Mouse (Mus musculus): ENCODE data around the gene Cdc14b.

Cdc14b gene

DNA sequence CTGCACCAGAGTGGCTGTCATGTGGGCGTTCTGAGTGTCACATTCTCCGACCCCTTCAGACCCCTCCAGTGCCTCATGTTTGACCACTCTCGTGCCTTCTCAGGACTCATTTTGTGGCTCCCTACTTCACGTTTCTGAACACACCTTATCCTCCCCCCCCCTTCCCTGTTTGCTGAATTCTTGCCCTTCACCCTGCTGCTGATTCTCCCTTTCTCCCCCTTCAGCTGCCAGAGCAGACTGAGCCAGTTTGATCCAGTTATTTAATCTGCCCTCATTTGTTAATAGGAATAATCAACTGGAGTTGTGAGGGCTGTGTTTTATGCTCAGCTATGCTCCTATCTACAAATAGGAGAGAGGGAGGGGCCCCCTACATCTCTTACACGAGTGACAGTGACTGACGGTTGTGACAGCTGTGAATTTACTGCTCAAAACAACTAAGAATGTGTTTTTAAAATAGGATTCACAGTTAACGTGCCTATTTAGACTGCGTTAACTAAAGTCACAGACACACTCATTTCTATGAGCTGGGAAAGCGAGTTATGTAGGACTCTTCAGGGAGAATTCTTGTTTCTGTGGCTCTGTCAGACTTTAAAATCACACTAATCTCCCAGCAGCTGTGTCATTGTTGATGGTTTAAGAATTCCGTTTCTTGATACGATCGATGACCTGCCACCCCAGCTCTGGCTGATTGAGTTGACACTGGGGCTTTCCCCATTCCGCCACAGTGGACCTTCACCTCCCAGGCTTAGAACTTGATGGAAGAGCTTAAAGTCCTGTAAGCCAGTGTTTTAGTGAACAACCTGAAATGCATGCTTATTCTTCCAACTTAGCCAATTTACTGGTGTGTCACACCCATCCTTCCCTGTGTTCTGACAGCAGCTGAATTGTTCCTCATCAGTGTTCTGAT, 96.1 kb downstream of the Cdc14b start:
- DNase-seq (ENCODE audit: low spot score in 2 of 2) = no peak

DNA sequence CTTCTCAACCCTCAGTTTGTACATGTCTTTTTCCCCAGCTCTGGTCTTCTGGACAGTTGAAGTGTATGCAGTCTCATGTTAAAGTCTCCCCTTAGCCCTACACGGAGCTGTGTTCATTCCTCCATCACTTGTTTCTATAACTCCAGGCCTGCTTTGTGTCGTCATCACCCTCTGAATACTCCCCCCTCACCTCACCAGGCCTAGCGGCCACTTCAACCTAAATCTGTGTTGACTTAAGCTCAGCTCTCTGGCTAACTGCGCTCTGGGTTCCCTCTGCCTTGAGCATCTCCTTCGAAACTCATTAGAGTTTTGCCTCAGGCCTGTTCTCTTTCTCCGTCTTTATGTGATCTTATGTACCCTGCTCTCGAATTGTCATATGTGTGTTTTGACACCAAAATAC, 97.1 kb downstream of the Cdc14b start:
- DNase-seq (ENCODE audit: low spot score in 2 of 2) = no peak

GRCm38 (mm10) chr13:64169746-64170145, 105.3 kb downstream of the Cdc14b start:
- no peak for DNase-seq (ENCODE audit: low spot score in 2 of 2)

DNA sequence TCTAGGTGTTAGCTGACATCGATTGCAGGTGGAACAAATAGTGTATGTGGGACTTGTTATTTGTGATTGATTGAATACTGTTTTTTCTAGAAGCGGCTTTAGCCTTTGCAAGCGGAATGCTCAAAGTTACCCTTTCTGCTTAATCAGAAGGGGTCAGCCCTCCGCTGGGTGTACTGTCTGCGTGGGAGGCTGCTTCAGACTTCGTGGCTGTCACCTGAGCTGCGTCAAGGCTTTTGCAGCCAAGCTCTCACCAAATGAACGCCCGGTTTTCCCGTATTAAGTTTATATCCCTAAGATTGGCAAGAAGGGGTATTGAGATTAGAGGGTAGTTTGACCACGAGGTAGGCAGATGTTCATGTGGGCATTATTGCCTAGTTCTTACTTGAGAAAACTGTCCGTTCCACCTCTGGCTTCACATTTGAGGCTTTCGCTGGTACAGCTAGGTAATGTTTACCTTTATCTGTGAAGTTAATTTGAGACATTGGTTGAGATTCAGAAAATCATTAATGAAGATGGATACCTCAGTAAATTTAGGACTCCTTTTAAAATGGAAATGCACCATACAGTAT, 111.9 kb downstream of the Cdc14b start:
- DNase-seq (ENCODE audit: low spot score in 2 of 2) = no peak

GRCm38 (mm10) chr13:64162626-64163025, 112.5 kb downstream of the Cdc14b start:
- DNase-seq (ENCODE audit: low spot score in 2 of 2) = peak in 1 of 2 experiments; percentile 23

- DNase-seq (ENCODE audit: low spot score in 2 of 2) = peak; percentile 35 to 54
These were observed 113.0 kb downstream of the Cdc14b start for GRCm38 (mm10) chr13:64161916-64162611.

DNA sequence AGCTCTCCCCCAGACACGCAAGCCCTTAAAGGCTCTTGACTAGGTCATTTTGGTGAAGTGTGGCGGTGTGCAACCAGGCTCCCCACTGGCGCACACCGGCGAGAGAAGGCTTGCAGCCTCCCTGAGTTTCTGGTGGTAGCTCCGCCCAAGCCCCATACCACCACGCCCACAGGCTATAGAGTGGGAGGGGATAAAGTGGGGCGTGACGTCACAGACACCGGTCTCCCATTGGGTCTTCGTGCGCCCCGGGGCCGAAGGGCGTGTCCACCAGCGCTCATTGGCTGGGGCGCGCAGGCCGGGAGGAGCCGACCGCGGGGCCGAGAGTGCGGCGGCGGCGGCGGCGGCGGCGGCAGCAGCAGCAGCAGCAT, 113.6 kb downstream of the Cdc14b start, which contains the start of gene Habp4:
Habp4 (plus strand) TSS at position 277 of the 368 bp plus-strand sequence.
- peak; percentile 96 to 98 for DNase-seq (ENCODE audit: low spot score in 2 of 2)

DNA sequence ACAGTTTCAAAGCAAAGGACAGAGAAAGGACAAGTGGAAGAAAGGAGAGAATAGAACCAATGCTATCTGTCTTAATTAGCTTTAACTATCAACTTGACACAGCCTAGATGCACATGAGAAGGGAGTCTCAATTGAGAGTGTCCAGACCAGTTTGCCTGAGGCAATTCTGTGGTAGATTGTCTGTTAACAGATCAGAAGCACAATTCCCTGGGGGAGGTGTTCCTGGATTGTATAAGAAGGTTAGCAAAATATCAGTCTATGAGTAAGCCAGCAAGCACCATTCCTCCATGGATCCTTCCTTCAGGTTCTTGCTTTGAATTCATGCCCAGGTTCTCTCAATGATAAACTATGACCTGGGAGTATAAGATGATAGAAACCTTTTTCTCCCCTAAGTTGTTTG, 118.1 kb downstream of the Cdc14b start:
- no peak for DNase-seq (ENCODE audit: low spot score in 2 of 2)

GRCm38 (mm10) chr13:64155171-64155571, 119.9 kb downstream of the Cdc14b start:
- DNase-seq (ENCODE audit: low spot score in 2 of 2) = no peak

DNA sequence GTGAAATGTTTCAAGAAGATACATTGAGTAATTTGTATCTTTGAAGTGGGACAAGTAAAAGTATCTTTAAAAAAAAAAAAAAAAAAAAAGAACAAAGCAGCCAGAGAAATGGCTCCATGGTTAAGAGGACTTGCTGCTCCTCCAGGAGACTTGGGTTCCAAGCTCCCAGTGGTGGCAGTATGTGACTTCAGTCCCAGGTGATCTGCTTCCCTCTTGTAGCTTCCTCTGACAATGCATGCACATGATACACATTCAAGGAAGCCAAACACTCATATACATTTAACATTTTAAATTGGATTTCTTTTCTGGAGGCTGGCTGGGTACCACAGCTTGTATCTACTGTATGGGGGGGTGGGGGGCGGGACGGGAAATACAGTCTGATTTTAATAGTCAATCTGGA, 120.4 kb downstream of the Cdc14b start:
- DNase-seq (ENCODE audit: low spot score in 2 of 2) = no peak

DNA sequence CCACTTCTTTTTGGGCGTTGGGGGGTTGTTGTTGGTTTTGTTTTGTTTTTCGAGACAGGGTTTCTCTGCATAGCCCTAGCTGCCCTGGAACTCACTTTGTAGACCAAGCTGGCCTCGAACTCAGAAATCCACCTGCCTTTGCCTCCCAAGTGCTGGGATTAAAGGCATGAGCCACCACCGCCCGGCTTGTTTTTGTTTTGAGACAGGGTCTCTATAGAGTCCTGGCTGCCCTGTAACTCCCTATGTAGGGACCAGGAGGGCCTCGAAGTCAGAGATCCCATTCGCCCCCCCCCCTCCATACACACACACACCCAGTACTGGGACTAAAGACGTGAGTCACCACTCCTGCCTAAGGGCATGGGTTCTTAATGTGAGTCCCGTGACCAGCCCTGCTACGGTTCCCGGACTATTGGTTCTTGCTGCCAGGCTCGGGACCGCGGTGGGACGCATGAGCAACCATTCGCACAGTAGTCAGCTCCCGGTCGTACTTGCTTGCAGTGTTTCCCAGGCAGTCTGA, 121.3 kb downstream of the Cdc14b start:
- no peak for DNase-seq (ENCODE audit: low spot score in 2 of 2)

DNA sequence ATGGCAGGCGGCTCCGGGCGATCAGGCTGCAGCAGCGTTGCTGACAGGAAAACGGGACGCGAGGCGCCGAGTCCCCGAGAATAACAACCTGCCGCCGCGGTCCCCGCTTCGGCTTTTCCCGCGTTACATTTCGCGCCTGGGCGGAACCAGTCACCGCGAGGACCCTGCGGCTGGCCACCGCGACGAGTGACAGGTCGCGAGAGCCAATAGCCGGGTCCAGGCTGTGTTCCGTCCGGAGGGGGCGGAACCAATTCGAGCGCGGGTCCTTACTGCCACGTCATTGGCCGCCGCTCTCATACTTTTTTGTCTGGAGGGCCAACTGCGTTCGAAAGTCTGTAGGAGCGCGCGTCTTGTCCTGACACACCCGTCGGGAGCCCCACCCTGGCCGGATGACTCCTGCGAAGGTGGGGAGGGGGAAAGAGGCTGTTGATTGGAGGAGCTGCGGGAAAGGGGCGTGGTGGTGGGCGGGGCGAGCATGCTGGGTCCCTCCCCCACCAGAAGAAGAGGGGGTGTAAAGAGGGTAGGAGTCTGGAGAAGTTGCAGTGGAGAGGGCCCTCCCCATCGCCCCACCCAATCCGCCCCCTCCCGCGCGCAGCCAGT, 121.9 kb downstream of the Cdc14b start, which contains the start of gene Zfp367:
Zfp367 (minus strand) TSS at position 120 of the 600 bp plus-strand sequence.
- DNase-seq (ENCODE audit: low spot score in 2 of 2) = peak; percentile 95 to 96

GRCm38 (mm10) chr13:64152671-64153082, 122.4 kb downstream of the Cdc14b start:
- DNase-seq (ENCODE audit: low spot score in 2 of 2) = no peak

- DNase-seq (ENCODE audit: low spot score in 2 of 2) = peak; percentile 71 to 72
These were observed 122.8 kb downstream of the Cdc14b start for GRCm38 (mm10) chr13:64152241-64152669.

DNA sequence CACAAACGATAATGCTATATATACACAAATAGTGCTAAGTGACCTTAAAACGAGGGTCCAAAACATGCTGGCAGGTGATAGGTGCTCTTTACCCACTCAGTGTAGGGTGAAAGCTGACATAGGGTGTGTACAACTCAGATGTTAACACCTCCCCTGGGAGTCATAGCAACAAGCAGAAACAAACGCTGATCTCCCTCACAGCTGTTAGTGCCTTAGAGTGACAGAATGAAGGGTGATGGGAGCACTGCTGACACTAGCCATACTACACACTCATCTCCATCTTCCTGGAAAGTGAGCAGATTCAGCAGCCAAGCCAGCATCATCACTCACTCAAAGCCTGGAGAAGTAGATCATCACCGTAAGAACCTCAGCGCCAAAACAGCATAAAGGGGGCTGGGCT, 125.0 kb downstream of the Cdc14b start:
- no peak for DNase-seq (ENCODE audit: low spot score in 2 of 2)

Measured in frontal cortex, postnatal 14 days (tissue).